Mouse (Mus musculus): ENCODE measurements around the gene Btd.

The Btd gene

GRCm38 (mm10) chr14:31645920-31646319 is 5.1 kb downstream of the Btd start:
- no peak for DNase-seq (ENCODE audit: low read depth, low spot score)

- DNase-seq (ENCODE audit: low read depth, low spot score): no peak
These were observed 7.2 kb downstream of the Btd start for GRCm38 (mm10) chr14:31647991-31648390.

- DNase-seq (ENCODE audit: low read depth, low spot score): peak; percentile 57
These were observed 9.5 kb downstream of the Btd start for GRCm38 (mm10) chr14:31650347-31650746.

- no peak for DNase-seq (ENCODE audit: low read depth, low spot score)
These were observed 10.4 kb downstream of the Btd start for GRCm38 (mm10) chr14:31651206-31651605.

GRCm38 (mm10) chr14:31652106-31652505 is 11.3 kb downstream of the Btd start:
- no peak for DNase-seq (ENCODE audit: low read depth, low spot score)

GRCm38 (mm10) chr14:31652624-31653023 is 11.8 kb downstream of the Btd start:
- no peak for DNase-seq (ENCODE audit: low read depth, low spot score)

DNA sequence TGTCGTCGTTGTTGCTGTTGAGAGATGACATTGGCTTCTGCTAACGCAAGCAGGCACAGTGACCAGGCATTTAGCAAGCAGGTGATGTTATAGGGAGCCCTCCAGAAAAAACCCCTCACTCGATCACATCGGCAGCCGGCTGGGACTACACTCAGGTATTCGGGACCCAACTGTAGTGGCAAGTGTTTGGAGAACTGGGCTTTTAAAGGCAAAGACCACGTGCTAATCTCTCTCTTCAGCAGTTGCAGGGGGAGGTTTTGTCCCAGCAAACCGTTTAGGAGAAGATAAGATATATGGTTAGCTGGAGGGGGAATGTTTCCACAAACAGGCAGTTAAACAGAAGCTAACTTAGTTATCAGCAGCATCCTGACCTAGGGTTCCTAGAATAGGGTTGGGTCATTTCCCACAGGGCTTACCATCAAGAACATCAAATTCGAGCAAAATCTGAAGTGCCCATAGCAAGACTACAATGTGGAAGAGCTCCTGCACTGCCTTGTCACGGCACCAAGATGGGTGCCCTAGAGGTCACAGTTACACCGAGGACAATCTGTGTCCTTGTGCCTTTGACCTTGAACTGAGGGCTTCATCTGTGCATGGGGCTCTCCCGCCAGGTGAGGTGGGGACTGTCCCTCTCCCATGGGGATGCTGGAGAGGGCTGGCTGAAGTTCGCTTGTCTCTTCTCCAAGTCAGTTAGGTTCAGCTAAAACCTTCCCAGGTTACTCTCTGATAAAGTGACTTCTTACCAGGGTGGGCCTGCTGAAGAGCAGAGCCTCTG is 12.5 kb downstream of the Btd start:
- no peak for DNase-seq (ENCODE audit: low read depth, low spot score)

GRCm38 (mm10) chr14:31654816-31655215 is 14.0 kb downstream of the Btd start:
- DNase-seq (ENCODE audit: low read depth, low spot score): no peak

- DNase-seq (ENCODE audit: low read depth, low spot score): no peak
These were observed 14.6 kb downstream of the Btd start for GRCm38 (mm10) chr14:31655406-31655805.

GRCm38 (mm10) chr14:31656386-31656785 is 15.6 kb downstream of the Btd start:
- no peak for DNase-seq (ENCODE audit: low read depth, low spot score)

DNA sequence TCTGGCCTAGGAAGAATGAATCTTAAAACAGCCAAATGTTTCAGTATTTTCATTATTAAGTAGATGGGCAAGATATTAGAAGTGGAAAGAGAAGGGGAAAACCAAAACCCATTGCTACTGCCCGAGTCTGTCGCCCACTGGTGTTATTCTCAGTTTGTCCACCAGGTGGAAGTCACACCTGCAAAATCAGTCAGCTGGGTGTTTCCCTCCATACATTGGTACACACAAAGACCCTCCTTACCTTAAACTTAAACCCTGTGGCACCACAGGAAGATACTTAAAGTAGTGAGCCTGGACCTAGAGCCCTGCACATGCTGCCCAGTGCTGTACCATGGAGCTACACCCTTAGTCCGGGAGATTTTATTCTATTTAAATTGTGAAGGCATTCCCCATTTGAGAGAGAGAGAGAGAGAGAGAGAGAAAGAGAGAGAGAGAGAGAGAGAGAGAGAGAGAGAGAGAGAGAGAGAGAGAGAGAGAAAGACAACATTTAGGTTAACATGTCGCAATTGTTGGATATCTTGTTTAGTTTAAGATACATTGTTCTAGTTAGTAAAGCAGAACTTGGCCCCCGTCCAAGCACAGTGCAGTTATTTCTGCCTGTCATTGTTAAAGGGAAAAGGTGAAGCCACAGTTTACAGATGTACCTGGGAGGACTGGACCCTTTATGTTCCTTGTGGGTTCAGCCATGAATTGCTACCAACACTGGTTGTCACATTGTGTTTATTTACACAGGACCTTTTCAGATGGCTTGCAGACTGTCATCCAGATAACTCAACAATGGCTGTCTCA is 16.2 kb downstream of the Btd start:
- DNase-seq (ENCODE audit: low read depth, low spot score): peak; percentile 67

- no peak for DNase-seq (ENCODE audit: low read depth, low spot score)
These were observed 17.4 kb downstream of the Btd start for GRCm38 (mm10) chr14:31658126-31658680.

DNA sequence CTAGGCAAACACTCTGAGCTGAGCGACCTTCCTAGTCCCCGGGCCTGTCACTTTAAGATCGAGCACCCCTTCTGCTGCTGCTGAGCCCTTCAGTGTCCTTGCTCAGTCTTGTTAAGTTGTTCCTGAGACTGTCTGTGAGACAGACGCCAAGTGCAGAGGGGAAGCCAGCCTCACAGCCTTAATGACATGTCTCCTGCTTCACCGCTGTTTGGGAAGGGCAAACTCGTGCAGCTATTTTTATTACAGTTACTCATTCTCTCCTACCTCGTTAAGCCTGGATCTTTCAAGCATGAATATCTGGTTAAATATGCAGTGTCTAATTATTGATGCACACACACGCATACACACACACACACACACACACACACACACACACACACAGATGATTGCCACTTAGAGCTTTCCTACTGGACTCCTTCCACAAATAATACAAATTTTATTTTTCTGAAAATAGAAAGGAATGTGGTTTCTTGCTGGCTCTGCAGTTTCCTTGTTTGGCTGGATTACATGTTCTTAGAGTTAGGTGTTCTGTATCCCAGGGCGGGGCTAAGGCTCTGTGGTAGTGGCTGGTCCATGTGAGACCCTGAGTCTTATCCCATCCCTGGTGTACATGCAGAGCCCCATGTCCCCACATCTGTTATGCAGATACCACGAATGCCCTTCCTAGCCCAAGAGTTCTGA is 18.8 kb downstream of the Btd start:
- DNase-seq (ENCODE audit: low read depth, low spot score): no peak

DNA sequence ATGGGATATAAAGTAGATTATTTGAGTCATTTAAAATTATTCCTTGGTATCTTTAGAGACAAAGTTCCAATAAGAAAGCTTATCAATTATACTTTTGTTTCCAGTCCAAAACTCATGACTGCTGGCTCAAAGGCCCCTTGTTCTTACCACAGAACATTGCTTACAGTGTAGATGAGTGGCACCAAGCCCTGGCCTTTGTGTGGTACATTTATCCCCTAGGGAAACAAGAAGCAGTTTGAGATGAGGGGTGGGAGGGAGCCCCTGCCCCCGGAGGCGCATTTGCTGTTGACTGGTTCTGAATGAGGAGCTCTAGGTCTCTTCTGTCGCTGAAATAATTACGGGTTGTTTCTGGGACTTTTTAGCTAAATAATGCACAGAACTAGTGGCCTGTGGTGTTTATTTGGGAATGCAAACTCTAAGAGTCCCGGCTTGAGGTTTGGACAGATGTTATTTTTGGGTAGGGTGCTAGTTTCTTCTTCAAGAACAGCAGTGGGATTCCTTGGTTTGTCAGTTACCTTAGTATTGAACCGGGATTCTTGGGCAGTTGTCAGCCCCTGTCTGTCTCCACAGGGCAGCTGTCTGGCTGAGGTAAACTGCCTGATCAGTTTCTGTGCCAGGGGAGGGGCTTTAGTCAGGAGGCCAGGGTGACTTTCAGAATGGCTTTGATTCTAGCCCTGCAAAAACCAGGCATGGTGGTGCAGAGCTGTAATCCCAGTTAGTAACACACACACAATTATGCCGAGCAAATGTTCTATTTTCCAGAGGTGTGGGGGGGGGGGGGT is 19.7 kb downstream of the Btd start:
- DNase-seq (ENCODE audit: low read depth, low spot score): no peak

- DNase-seq (ENCODE audit: low read depth, low spot score): peak; percentile 79
These were observed 21.1 kb downstream of the Btd start for GRCm38 (mm10) chr14:31661671-31662554.

GRCm38 (mm10) chr14:31662555-31663211 is 21.9 kb downstream of the Btd start:
- peak; percentile 91 for DNase-seq (ENCODE audit: low read depth, low spot score)

GRCm38 (mm10) chr14:31663376-31664099 is 22.7 kb downstream of the Btd start:
- no peak for DNase-seq (ENCODE audit: low read depth, low spot score)

GRCm38 (mm10) chr14:31664100-31664902 is 23.5 kb downstream of the Btd start:
- DNase-seq (ENCODE audit: low read depth, low spot score): no peak
